Mouse (Mus musculus) liver, adult 2 months (tissue): ENCODE data around the gene Cdc6. TPM values are rescaled to one million over a fixed set of nuclear protein-coding genes. Genes with fewer than 3 reads are reported as not detected.
A peak's percentile ranks its signal among the peaks of the same experiment; 100 is the strongest.

ENCODE experiments used
- DNase-seq: peaks from one replicate; pipeline ENCODE4 v3.0.0-alpha.2; 2011; ENCODE audit warnings: low read depth, low spot score; ENCODE audit errors: extremely low read depth
- H3K27ac ChIP-seq: fragments of 200-500 bp; replicated peaks from 2 replicates; pipeline ENCODE4 v1.5.1; 2012; ENCODE audit warnings: low read depth, mild to moderate bottlenecking, control low read depth, inconsistent platforms, low read length; ENCODE audit not compliant: insufficient read depth
- H3K27me3 ChIP-seq: fragments of 200-500 bp; 2 replicates; pipeline ENCODE4 v1.6.1; 2012; ENCODE audit warnings: mild to moderate bottlenecking, moderate library complexity, low read length, inconsistent platforms; ENCODE audit not compliant: control insufficient read depth, insufficient read depth
- H3K36me3 ChIP-seq: fragments of 200-500 bp; 2 replicates; pipeline ENCODE4 v1.6.1; 2012; ENCODE audit warnings: low read length, inconsistent platforms; ENCODE audit not compliant: control insufficient read depth, insufficient read depth
- H3K4me1 ChIP-seq: fragments of 200-500 bp; 2 replicates; pipeline ENCODE4 v1.6.1; 2011; ENCODE audit warnings: low read length; ENCODE audit not compliant: control insufficient read depth, insufficient read depth
- H3K4me3 ChIP-seq: fragments of 200-500 bp; 2 replicates; pipeline ENCODE4 v1.5.1; 2011; ENCODE audit warnings: low read depth, mild to moderate bottlenecking, control low read depth, low read length, moderate library complexity; ENCODE audit not compliant: insufficient read depth
- H3K79me2 ChIP-seq: fragments of 200-500 bp; 2 replicates; pipeline ENCODE4 v1.6.1; 2012; ENCODE audit warnings: inconsistent platforms, mild to moderate bottlenecking, low read length, moderate library complexity; ENCODE audit not compliant: control insufficient read depth, insufficient read depth
- H3K9ac ChIP-seq: fragments of 200-500 bp; 2 replicates; pipeline ENCODE4 v1.6.1; 2012; ENCODE audit warnings: low read depth, mild to moderate bottlenecking, control low read depth, inconsistent platforms, low read length
- CTCF ChIP-seq: fragments of 200-500 bp; IDR thresholded peaks from 2 replicates; pipeline ENCODE4 v1.5.1; 2011; ENCODE audit warnings: low read depth, low read length, control low read depth
- POLR2A ChIP-seq: fragments of 200-500 bp; IDR thresholded peaks from 2 replicates; pipeline ENCODE4 v1.6.1; 2011; ENCODE audit warnings: low read length, control low read depth; ENCODE audit not compliant: insufficient read depth; ENCODE audit errors: extremely low read depth
- WGBS: fragments of 180-500 bp; shearing (Covaris S2); methylation state at CpG from one replicate; pipeline ENCODE4 v1.1.7; 2018; 5-methylcytosine and 5-hydroxymethylcytosine counted together
- polyA plus RNA-seq: library from polyadenylated mRNA; depleted of rRNA; stranded (reverse); fragments of >200 nt; gene quantifications from 2 replicates; pipeline ENCODE4 v1.2.3, GENCODE M21; 2012
- total RNA-seq: library from RNA; depleted of rRNA; stranded (reverse); fragments of >200 nt; gene quantifications from 2 replicates; pipeline ENCODE4 v1.2.3, GENCODE M21; 2014

Cdc6 gene
- total and polyA plus RNA-seq, 2 experiments: 0.07 to 0.09 TPM

- peak; percentile 71 for DNase-seq
- peak overlapping the region; percentile 82 for H3K9ac ChIP-seq
- no peaks in the 10 kb centered on the region for H3K27me3 ChIP-seq
- no peak for TF ChIP-seq CTCF
- TF ChIP-seq POLR2A: peak; percentile 45; the same call in 1 of the 2 replicates
- H3K27ac ChIP-seq: peak overlapping the region; percentile 90
- no peaks in the 10 kb centered on the region for H3K36me3 ChIP-seq
- peaks cover 28% of the 10 kb centered on the region for H3K4me1 ChIP-seq
- WGBS: 1% methylated on average over 49 of the region's 53 CpGs
- peaks cover 3% of the 10 kb centered on the region; the same call in 1 of the 2 replicates for H3K79me2 ChIP-seq
- H3K4me3 ChIP-seq: peak overlapping the region; percentile 81
Measured at GRCm38 (mm10) chr11:98960313-98960906, 52.8 kb downstream of the Cdc6 start.

GRCm38 (mm10) chr11:98961051-98961592, 53.5 kb downstream of the Cdc6 start:
- Histone ChIP-seq H3K79me2 (peaks cover 7% of the 10 kb centered on the region; the same call in 1 of the 2 replicates), H3K4me3 (peak overlapping the region; percentile 81), H3K4me1 (peaks cover 35% of the 10 kb centered on the region), H3K36me3 (no peaks in the 10 kb centered on the region), H3K27me3 (no peaks in the 10 kb centered on the region), H3K9ac (peak overlapping the region; percentile 82), H3K27ac (peak overlapping the region; percentile 90)
- peak; percentile 74 for DNase-seq
- WGBS: under 1% methylated on average over 18 of the region's 18 CpGs
- no peak for TF ChIP-seq CTCF
- no peak for TF ChIP-seq POLR2A

GRCm38 (mm10) chr11:98961766-98962165, 54.2 kb downstream of the Cdc6 start:
- H3K4me3 ChIP-seq: peak overlapping the region; percentile 81
- peaks cover 40% of the 10 kb centered on the region for H3K4me1 ChIP-seq
- 2% methylated on average over 8 of the region's 8 CpGs for WGBS
- no peaks in the 10 kb centered on the region for H3K36me3 ChIP-seq
- H3K27ac ChIP-seq: peak overlapping the region; percentile 90
- no peaks in the 10 kb centered on the region for H3K27me3 ChIP-seq
- TF ChIP-seq POLR2A: no peak
- TF ChIP-seq CTCF: no peak
- peaks cover 9% of the 10 kb centered on the region; the same call in 1 of the 2 replicates for H3K79me2 ChIP-seq
- peak overlapping the region; percentile 82 for H3K9ac ChIP-seq
- DNase-seq: peak; percentile 41

- H3K36me3 ChIP-seq: peaks cover 4% of the 10 kb centered on the region; the same call in 1 of the 2 replicates
- no peaks in the 10 kb centered on the region for H3K27me3 ChIP-seq
- 4% methylated on average over 12 of the region's 12 CpGs for WGBS
- peak; percentile 80 for DNase-seq
- TF ChIP-seq POLR2A (no peak), CTCF (no peak)
- peaks cover 14% of the 10 kb centered on the region; the same call in 1 of the 2 replicates for H3K79me2 ChIP-seq
- H3K9ac ChIP-seq: peak overlapping the region; percentile 65
- H3K27ac ChIP-seq: peak overlapping the region; percentile 90
- peaks cover 45% of the 10 kb centered on the region for H3K4me1 ChIP-seq
- H3K4me3 ChIP-seq: peak overlapping the region; percentile 61
Measured at GRCm38 (mm10) chr11:98962421-98963095, 55.0 kb downstream of the Cdc6 start.

- peak; percentile 87 for DNase-seq
- H3K4me3 ChIP-seq: peak overlapping the region; percentile 61
- no peaks in the 10 kb centered on the region for H3K27me3 ChIP-seq
- H3K9ac ChIP-seq: peak overlapping the region; percentile 65
- peak overlapping the region; percentile 90 for H3K27ac ChIP-seq
- WGBS: 1% methylated on average over 32 of the region's 32 CpGs
- H3K36me3 ChIP-seq: peaks cover 6% of the 10 kb centered on the region; the same call in 1 of the 2 replicates
- peaks cover 43% of the 10 kb centered on the region for H3K4me1 ChIP-seq
- H3K79me2 ChIP-seq: peaks cover 14% of the 10 kb centered on the region; the same call in 1 of the 2 replicates
- no peak for TF ChIP-seq CTCF
- peak; percentile 34; the same call in 1 of the 2 replicates for TF ChIP-seq POLR2A
Measured at GRCm38 (mm10) chr11:98963191-98964021, 55.8 kb downstream of the Cdc6 start.
